Mouse (Mus musculus): ENCODE results near the gene Hexim1. TPM values are rescaled to one million over a fixed set of nuclear protein-coding genes. Genes with fewer than 3 reads are reported as not detected.

Hexim1 gene
- total RNA-seq (2017), result 103 and 105 TPM in 2 replicates

GRCm38 (mm10) chr11:103116008-103116818, at the start of gene Hexim1:
Hexim1 (plus strand) TSS chr11:103116231.
- peak; percentile 84 for ATAC-seq (ENCODE audit: extremely low read depth, insufficient number of reproducible peaks, low FRiP score, poor library complexity, severe bottlenecking)

GRCm38 (mm10) chr11:103067051-103067361, 49.0 kb upstream of the Hexim1 start:
- ATAC-seq (ENCODE audit: extremely low read depth, insufficient number of reproducible peaks, low FRiP score, poor library complexity, severe bottlenecking), result no peak

GRCm38 (mm10) chr11:103067457-103068001, 48.5 kb upstream of the Hexim1 start:
- no peak for ATAC-seq (ENCODE audit: extremely low read depth, insufficient number of reproducible peaks, low FRiP score, poor library complexity, severe bottlenecking)

- no peak for ATAC-seq (ENCODE audit: extremely low read depth, insufficient number of reproducible peaks, low FRiP score, poor library complexity, severe bottlenecking)
Measured at GRCm38 (mm10) chr11:103068272-103068671, 47.8 kb upstream of the Hexim1 start.

GRCm38 (mm10) chr11:103068884-103069283, 47.1 kb upstream of the Hexim1 start:
- no peak for ATAC-seq (ENCODE audit: extremely low read depth, insufficient number of reproducible peaks, low FRiP score, poor library complexity, severe bottlenecking)

- no peak for ATAC-seq (ENCODE audit: extremely low read depth, insufficient number of reproducible peaks, low FRiP score, poor library complexity, severe bottlenecking)
Measured at GRCm38 (mm10) chr11:103069731-103070130, 46.3 kb upstream of the Hexim1 start.

- no peak for ATAC-seq (ENCODE audit: extremely low read depth, insufficient number of reproducible peaks, low FRiP score, poor library complexity, severe bottlenecking)
Measured at GRCm38 (mm10) chr11:103070322-103070880, 45.6 kb upstream of the Hexim1 start.

- no peak for ATAC-seq (ENCODE audit: extremely low read depth, insufficient number of reproducible peaks, low FRiP score, poor library complexity, severe bottlenecking)
Measured at GRCm38 (mm10) chr11:103073671-103074070, 42.4 kb upstream of the Hexim1 start.

- ATAC-seq (ENCODE audit: extremely low read depth, insufficient number of reproducible peaks, low FRiP score, poor library complexity, severe bottlenecking), result no peak
Measured at GRCm38 (mm10) chr11:103074121-103074650, 41.8 kb upstream of the Hexim1 start.

GRCm38 (mm10) chr11:103074796-103075323, 41.2 kb upstream of the Hexim1 start:
- no peak for ATAC-seq (ENCODE audit: extremely low read depth, insufficient number of reproducible peaks, low FRiP score, poor library complexity, severe bottlenecking)

GRCm38 (mm10) chr11:103076010-103076409, 40.0 kb upstream of the Hexim1 start:
- ATAC-seq (ENCODE audit: extremely low read depth, insufficient number of reproducible peaks, low FRiP score, poor library complexity, severe bottlenecking), result no peak

- ATAC-seq (ENCODE audit: extremely low read depth, insufficient number of reproducible peaks, low FRiP score, poor library complexity, severe bottlenecking), result no peak
Measured at GRCm38 (mm10) chr11:103076581-103076980, 39.5 kb upstream of the Hexim1 start.

GRCm38 (mm10) chr11:103078131-103078530, 37.9 kb upstream of the Hexim1 start:
- ATAC-seq (ENCODE audit: extremely low read depth, insufficient number of reproducible peaks, low FRiP score, poor library complexity, severe bottlenecking), result no peak

GRCm38 (mm10) chr11:103080323-103081091, 35.5 kb upstream of the Hexim1 start:
- no peak; the same call in 1 of the 2 replicates for ATAC-seq (ENCODE audit: extremely low read depth, insufficient number of reproducible peaks, low FRiP score, poor library complexity, severe bottlenecking)

- no peak for ATAC-seq (ENCODE audit: extremely low read depth, insufficient number of reproducible peaks, low FRiP score, poor library complexity, severe bottlenecking)
Measured at GRCm38 (mm10) chr11:103081631-103082030, 34.4 kb upstream of the Hexim1 start.

GRCm38 (mm10) chr11:103093306-103093705, 22.7 kb upstream of the Hexim1 start:
- ATAC-seq (ENCODE audit: extremely low read depth, insufficient number of reproducible peaks, low FRiP score, poor library complexity, severe bottlenecking), result no peak

GRCm38 (mm10) chr11:103093862-103094833, 21.9 kb upstream of the Hexim1 start:
- ATAC-seq (ENCODE audit: extremely low read depth, insufficient number of reproducible peaks, low FRiP score, poor library complexity, severe bottlenecking), result peak; percentile 64

- ATAC-seq (ENCODE audit: extremely low read depth, insufficient number of reproducible peaks, low FRiP score, poor library complexity, severe bottlenecking), result no peak
Measured at GRCm38 (mm10) chr11:103095107-103095670, 20.8 kb upstream of the Hexim1 start.
